Mouse (Mus musculus) intestine, embryonic 15.5 days (tissue): ENCODE measurements around the gene Als2cr12. TPM values are rescaled to one million over a fixed set of nuclear protein-coding genes. Genes with fewer than 3 reads are reported as not detected.

ENCODE experiments used
- ATAC-seq: fragments of 200-750 bp; cut with Nextera tagmentation; 2 replicates; pipeline ENCODE4 v1.8.0; 2017; ENCODE audit warnings: moderate TSS enrichment, moderate library complexity
- H3K27ac ChIP-seq: fragments of 300-500 bp; sonication (generic); 2 replicates; pipeline ENCODE4 v1.5.1; 2015; ENCODE audit warnings: mild to moderate bottlenecking, inconsistent platforms
- H3K27me3 ChIP-seq: fragments of 300-500 bp; sonication (generic); replicated peaks from 2 replicates; pipeline ENCODE4 v1.6.1; 2015; ENCODE audit warnings: inconsistent platforms
- H3K36me3 ChIP-seq: fragments of 300-500 bp; sonication (generic); 2 replicates; pipeline ENCODE4 v1.6.1; 2015; ENCODE audit warnings: inconsistent platforms
- H3K4me1 ChIP-seq: fragments of 300-500 bp; sonication (generic); replicated peaks from 2 replicates; pipeline ENCODE4 v1.6.1; 2015; ENCODE audit warnings: inconsistent platforms
- H3K4me2 ChIP-seq: fragments of 300-500 bp; sonication (generic); replicated peaks from 2 replicates; pipeline ENCODE4 v1.6.1; 2015; ENCODE audit warnings: mild to moderate bottlenecking, inconsistent platforms
- H3K4me3 ChIP-seq: fragments of 300-500 bp; sonication (generic); replicated peaks from 2 replicates; pipeline ENCODE4 v1.5.1; 2015; ENCODE audit warnings: inconsistent platforms
- H3K9ac ChIP-seq: fragments of 300-500 bp; sonication (generic); 2 replicates; pipeline ENCODE4 v1.6.1; 2015; ENCODE audit warnings: inconsistent platforms
- H3K9me3 ChIP-seq: fragments of 300-500 bp; sonication (generic); 2 replicates; pipeline ENCODE4 v1.6.1; 2016; ENCODE audit warnings: inconsistent platforms
- WGBS: fragments of 180-500 bp; shearing (Covaris S2); methylation state at CpG from one replicate; pipeline ENCODE4 v1.1.7; 2015; 5-methylcytosine and 5-hydroxymethylcytosine counted together
- polyA plus RNA-seq: library from polyadenylated mRNA; unstranded; fragments of >200 nt; fragmentation: Nextera tagmentation; extraction: Ambion mirVana; gene quantifications from 2 replicates; pipeline ENCODE4 v1.2.1, GENCODE M21; 2015

The Als2cr12 gene
- polyA plus RNA-seq, 1 experiment from 2014 or later, result 1.6 TPM

- Histone ChIP-seq H3K4me2 (no peak overlapping the region), H3K36me3 (0 out of 2 replicates have a peak, but pooled peaks cover 9% of the 10 kb centered on the region), H3K9ac (no peak overlapping the region), H3K9me3 (no peaks in the 10 kb centered on the region), H3K4me3 (no peak overlapping the region), H3K4me1 (no peaks in the 10 kb centered on the region), H3K27ac (no peak overlapping the region), H3K27me3 (no peaks in the 10 kb centered on the region)
- ATAC-seq, result no peak
- 87% methylated on average over 5 of the region's 5 CpGs for WGBS
Observed at GRCm38 (mm10) chr1:58725767-58726166, 30.0 kb upstream of the Als2cr12 start.

GRCm38 (mm10) chr1:58725095-58725494 is 29.3 kb upstream of the Als2cr12 start:
- H3K36me3 ChIP-seq, result 0 out of 2 replicates have a peak, but pooled peaks cover 9% of the 10 kb centered on the region
- H3K4me3 ChIP-seq, result no peak overlapping the region
- no peak overlapping the region for H3K27ac ChIP-seq
- H3K9me3 ChIP-seq, result no peaks in the 10 kb centered on the region
- no peaks in the 10 kb centered on the region for H3K27me3 ChIP-seq
- ATAC-seq, result no peak
- H3K4me2 ChIP-seq, result no peak overlapping the region
- H3K4me1 ChIP-seq, result no peaks in the 10 kb centered on the region
- no peak overlapping the region for H3K9ac ChIP-seq

GRCm38 (mm10) chr1:58724533-58724932 is 28.7 kb upstream of the Als2cr12 start:
- ATAC-seq, result no peak
- Histone ChIP-seq H3K9ac (no peak overlapping the region), H3K36me3 (0 out of 2 replicates have a peak, but pooled peaks cover 9% of the 10 kb centered on the region), H3K4me3 (no peak overlapping the region), H3K27me3 (no peaks in the 10 kb centered on the region), H3K27ac (no peak overlapping the region), H3K9me3 (no peaks in the 10 kb centered on the region), H3K4me2 (no peak overlapping the region), H3K4me1 (no peaks in the 10 kb centered on the region)
- WGBS, result 44% methylated on average over 8 of the region's 9 CpGs

- WGBS, result 61% methylated on average over 7 of the region's 7 CpGs
- Histone ChIP-seq H3K4me1 (no peaks in the 10 kb centered on the region), H3K27me3 (no peaks in the 10 kb centered on the region), H3K9ac (no peak overlapping the region), H3K27ac (no peak overlapping the region), H3K4me3 (no peak overlapping the region), H3K9me3 (no peaks in the 10 kb centered on the region), H3K36me3 (peaks cover 7% of the 10 kb centered on the region; the same call in 1 of the 2 replicates), H3K4me2 (no peak overlapping the region)
- ATAC-seq, result no peak
Observed at GRCm38 (mm10) chr1:58723809-58724405, 28.1 kb upstream of the Als2cr12 start.

GRCm38 (mm10) chr1:58723062-58723808 is 27.4 kb upstream of the Als2cr12 start:
- 70% methylated on average over 7 of the region's 7 CpGs for WGBS
- Histone ChIP-seq H3K27ac (no peak overlapping the region), H3K27me3 (no peaks in the 10 kb centered on the region), H3K4me2 (no peak overlapping the region), H3K9ac (no peak overlapping the region), H3K4me3 (no peak overlapping the region), H3K9me3 (no peaks in the 10 kb centered on the region), H3K4me1 (no peaks in the 10 kb centered on the region), H3K36me3 (peaks cover 6% of the 10 kb centered on the region; the same call in 1 of the 2 replicates)
- no peak for ATAC-seq

GRCm38 (mm10) chr1:58722115-58722938 is 26.5 kb upstream of the Als2cr12 start:
- H3K9me3 ChIP-seq, result no peaks in the 10 kb centered on the region
- WGBS, result 84% methylated on average over 11 of the region's 11 CpGs
- no peak for ATAC-seq
- H3K4me1 ChIP-seq, result no peaks in the 10 kb centered on the region
- no peak overlapping the region for H3K9ac ChIP-seq
- H3K4me3 ChIP-seq, result no peak overlapping the region
- no peaks in the 10 kb centered on the region for H3K27me3 ChIP-seq
- no peak overlapping the region for H3K4me2 ChIP-seq
- H3K36me3 ChIP-seq, result no peaks in the 10 kb centered on the region; the same call in 1 of the 2 replicates
- H3K27ac ChIP-seq, result no peak overlapping the region

GRCm38 (mm10) chr1:58720988-58721387 is 25.2 kb upstream of the Als2cr12 start:
- H3K27me3 ChIP-seq, result no peaks in the 10 kb centered on the region
- 75% methylated on average over 4 of the region's 4 CpGs for WGBS
- H3K4me3 ChIP-seq, result no peak overlapping the region
- no peaks in the 10 kb centered on the region for H3K9me3 ChIP-seq
- H3K9ac ChIP-seq, result no peak overlapping the region
- ATAC-seq, result no peak
- no peaks in the 10 kb centered on the region; the same call in 1 of the 2 replicates for H3K36me3 ChIP-seq
- H3K27ac ChIP-seq, result no peak overlapping the region
- peaks cover 3% of the 10 kb centered on the region; the same call in 1 of the 2 replicates for H3K4me1 ChIP-seq
- no peak overlapping the region for H3K4me2 ChIP-seq

GRCm38 (mm10) chr1:58720090-58720489 is 24.3 kb upstream of the Als2cr12 start:
- no peaks in the 10 kb centered on the region; the same call in 1 of the 2 replicates for H3K36me3 ChIP-seq
- no peaks in the 10 kb centered on the region for H3K9me3 ChIP-seq
- H3K4me3 ChIP-seq, result no peak overlapping the region
- peaks cover 6% of the 10 kb centered on the region; the same call in 1 of the 2 replicates for H3K4me1 ChIP-seq
- H3K27me3 ChIP-seq, result no peaks in the 10 kb centered on the region
- WGBS, result 85% methylated on average over 8 of the region's 8 CpGs
- H3K27ac ChIP-seq, result no peak overlapping the region
- no peak for ATAC-seq
- H3K4me2 ChIP-seq, result no peak overlapping the region
- no peak overlapping the region for H3K9ac ChIP-seq

GRCm38 (mm10) chr1:58719356-58719945 is 23.7 kb upstream of the Als2cr12 start:
- Histone ChIP-seq H3K4me3 (no peak overlapping the region), H3K4me1 (peaks cover 6% of the 10 kb centered on the region; the same call in 1 of the 2 replicates), H3K9ac (no peak overlapping the region), H3K27me3 (no peaks in the 10 kb centered on the region), H3K4me2 (no peak overlapping the region), H3K36me3 (no peaks in the 10 kb centered on the region; the same call in 1 of the 2 replicates), H3K9me3 (no peaks in the 10 kb centered on the region), H3K27ac (no peak overlapping the region)
- ATAC-seq, result no peak
- WGBS, result 84% methylated on average over 7 of the region's 7 CpGs

- Histone ChIP-seq H3K4me2 (no peak overlapping the region), H3K27ac (no peak overlapping the region), H3K9me3 (no peaks in the 10 kb centered on the region), H3K27me3 (no peaks in the 10 kb centered on the region), H3K9ac (no peak overlapping the region), H3K4me3 (no peak overlapping the region), H3K4me1 (peaks cover 9% of the 10 kb centered on the region; the same call in 1 of the 2 replicates), H3K36me3 (no peaks in the 10 kb centered on the region; the same call in 1 of the 2 replicates)
- WGBS, result 92% methylated on average over 8 of the region's 8 CpGs
- no peak for ATAC-seq
Observed at GRCm38 (mm10) chr1:58717589-58718270, 21.9 kb upstream of the Als2cr12 start.

GRCm38 (mm10) chr1:58716883-58717220 is 21.1 kb upstream of the Als2cr12 start:
- H3K4me3 ChIP-seq, result no peak overlapping the region
- no peak overlapping the region for H3K27ac ChIP-seq
- no peaks in the 10 kb centered on the region; the same call in 1 of the 2 replicates for H3K36me3 ChIP-seq
- H3K27me3 ChIP-seq, result no peaks in the 10 kb centered on the region
- H3K4me1 ChIP-seq, result peaks cover 9% of the 10 kb centered on the region; the same call in 1 of the 2 replicates
- no peak for ATAC-seq
- H3K9ac ChIP-seq, result no peak overlapping the region
- H3K9me3 ChIP-seq, result no peaks in the 10 kb centered on the region
- H3K4me2 ChIP-seq, result no peak overlapping the region
- WGBS, result 93% methylated on average over 4 of the region's 4 CpGs
